Mouse (Mus musculus) kidney, postnatal 4 days (tissue): Measurements from ENCODE around the gene Akain1.

Source experiments
- DNase-seq, 2 experiments: peaks; one replicate each; pipeline ENCODE4 v3.0.0; 2021; ENCODE audit warnings: mixed read lengths in 2 of 2

Akain1 gene

GRCm38 (mm10) chr17:69438990-69439491 lies at the start of gene Akain1:
TSS of gene Akain1 (plus strand) at chr17:69439326.
- peak; percentile 87 to 89 for DNase-seq

DNA sequence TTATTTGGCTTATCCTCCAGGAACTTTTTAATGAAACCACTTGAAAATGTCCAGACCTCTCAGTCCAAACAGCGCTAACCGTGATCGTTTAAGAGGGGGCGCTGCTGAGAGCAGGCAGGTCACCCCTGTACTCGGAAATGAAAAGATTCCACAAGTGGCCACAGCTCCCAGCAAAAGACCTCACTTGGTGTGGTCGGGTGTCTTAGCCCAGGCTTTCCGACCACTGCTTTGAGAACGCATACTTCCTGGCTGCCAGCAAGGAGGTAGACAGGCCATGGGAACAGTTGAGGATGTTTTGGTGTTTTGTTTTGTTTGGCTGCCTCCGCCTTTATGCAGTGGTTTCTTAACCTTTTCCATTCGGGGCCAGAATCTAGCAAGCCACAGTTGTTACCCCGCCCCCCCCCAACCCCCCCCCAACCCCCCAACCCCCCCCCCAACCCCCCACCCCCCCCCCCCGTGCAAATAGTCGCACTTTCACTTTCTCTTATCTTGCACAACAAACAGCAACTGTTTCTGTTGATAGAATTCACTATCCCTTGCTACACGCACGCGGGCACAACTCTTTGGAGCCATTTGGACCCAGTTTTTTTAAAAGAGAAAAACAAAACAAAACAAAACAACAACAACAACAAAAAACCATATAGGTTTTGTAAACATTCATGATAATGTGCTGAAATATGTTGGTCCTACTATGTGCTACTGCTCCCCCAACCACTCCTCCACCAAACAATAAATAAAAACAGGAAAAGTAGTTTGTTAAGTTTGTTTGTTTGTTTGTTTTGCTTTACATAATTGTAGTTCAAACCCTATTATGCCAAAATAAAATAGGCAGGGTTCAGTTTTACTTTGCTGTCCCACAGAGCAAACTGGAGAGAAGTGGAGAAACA lies 42.7 kb upstream of the Akain1 start:
- peak; percentile 48 to 61 for DNase-seq

- DNase-seq = no peak
Observed at GRCm38 (mm10) chr17:69397163-69397562, 42.0 kb upstream of the Akain1 start.

- no peak for DNase-seq
Observed at GRCm38 (mm10) chr17:69398092-69398491, 41.0 kb upstream of the Akain1 start.

GRCm38 (mm10) chr17:69401146-69401545 lies 38.0 kb upstream of the Akain1 start:
- DNase-seq = no peak

DNA sequence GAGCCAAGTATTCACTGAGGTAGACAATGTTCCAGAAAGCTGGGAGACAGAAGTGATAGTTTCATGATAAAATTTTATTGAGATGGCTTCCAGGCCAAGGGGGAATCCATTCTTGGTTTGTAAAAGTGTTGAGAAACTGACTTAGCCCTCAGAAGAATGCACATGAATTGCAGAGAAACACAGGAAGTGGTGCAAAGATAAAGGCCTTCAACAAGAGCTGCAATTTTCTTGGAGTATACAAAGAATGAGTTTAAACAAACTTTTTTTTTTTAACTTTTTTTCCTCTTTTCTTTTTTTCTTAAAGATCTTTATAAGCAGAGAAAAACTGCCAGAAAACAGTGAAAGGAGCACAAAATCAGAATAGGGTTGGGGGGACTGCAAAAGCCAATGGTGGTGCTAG lies 23.0 kb upstream of the Akain1 start:
- DNase-seq = no peak

DNA sequence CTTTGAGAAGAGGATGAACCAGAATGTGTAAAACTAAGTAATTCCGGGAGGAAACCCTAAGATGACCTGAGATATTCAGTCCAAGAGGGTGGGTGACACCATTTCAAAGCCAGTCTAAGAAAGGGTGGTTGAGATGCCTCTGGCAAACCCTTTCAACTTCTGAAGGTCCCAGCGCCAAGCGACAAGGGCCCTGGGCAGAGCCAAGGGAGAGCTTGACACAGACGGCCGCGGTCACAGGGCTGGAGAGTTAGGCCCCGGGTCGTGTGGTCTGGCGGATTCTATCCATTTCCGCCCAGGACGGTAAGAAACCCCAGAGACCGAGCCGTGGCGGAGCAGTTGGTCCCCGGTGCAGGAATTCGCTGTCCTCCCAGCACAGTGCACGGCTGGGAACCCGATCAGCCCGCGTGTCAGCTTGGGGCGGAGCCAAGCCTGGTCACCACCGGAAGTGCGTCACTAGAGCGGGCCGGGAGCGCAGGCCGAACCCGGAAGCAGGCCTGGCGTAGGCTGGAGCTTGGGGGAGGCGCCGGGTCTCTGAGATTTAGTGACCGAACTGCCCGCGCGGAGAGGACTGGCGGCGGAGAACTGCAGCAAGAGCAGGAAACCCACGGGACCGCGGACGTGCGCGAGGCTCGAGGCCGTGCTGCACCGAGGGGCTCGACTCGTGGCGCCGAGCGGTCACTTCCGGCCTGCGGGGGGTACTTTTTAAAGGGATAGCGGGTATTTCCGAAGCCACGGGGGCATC lies 22.0 kb upstream of the Akain1 start:
- DNase-seq = peak; percentile 96 to 97

- no peak for DNase-seq
Observed at GRCm38 (mm10) chr17:69417724-69418373, 21.3 kb upstream of the Akain1 start.

DNA sequence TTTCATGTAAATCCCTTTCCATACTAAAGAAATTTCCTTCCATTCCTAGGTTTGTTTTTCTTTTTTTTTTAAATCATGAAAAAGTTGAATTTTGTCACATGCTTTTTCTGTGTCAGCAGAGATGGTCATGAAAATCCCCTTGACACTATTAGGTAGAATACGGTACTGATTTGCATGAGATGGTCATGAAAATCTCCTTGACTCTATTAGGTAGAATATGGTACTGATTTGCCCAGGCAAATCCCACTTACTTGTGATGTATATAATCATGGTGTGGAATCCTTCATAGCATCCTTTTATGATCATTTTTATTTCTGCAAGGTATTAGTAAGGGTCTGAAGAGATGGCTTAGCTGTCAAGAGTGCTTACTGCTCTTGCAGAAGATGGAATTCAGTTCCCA lies 17.5 kb upstream of the Akain1 start:
- no peak for DNase-seq

DNA sequence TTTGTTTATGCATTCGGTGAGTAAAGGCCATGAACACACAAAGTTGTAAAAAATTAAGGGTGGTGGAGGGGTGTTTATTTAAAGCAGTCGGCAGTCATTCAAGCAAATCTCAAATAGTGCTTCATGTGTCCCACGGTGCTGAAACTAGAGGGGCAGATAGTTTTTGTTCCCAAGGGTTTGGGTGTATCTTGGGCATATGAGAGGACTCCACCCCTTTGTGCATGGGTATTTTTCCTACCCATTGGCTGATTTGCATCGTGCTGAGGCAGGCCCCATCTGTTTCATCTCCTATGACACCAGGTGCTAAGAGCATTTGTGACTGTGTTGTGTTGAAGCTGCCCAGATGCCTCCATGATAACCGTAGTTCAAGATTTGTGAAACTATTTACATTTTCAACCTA lies 1.3 kb upstream of the Akain1 start:
- DNase-seq = no peak

- DNase-seq = no peak
Observed at GRCm38 (mm10) chr17:69438486-69438885, 640 bp upstream of the Akain1 start.

- peak; percentile 21 to 36 for DNase-seq
Observed at GRCm38 (mm10) chr17:69439571-69440480, 700 bp downstream of the Akain1 start.

DNA sequence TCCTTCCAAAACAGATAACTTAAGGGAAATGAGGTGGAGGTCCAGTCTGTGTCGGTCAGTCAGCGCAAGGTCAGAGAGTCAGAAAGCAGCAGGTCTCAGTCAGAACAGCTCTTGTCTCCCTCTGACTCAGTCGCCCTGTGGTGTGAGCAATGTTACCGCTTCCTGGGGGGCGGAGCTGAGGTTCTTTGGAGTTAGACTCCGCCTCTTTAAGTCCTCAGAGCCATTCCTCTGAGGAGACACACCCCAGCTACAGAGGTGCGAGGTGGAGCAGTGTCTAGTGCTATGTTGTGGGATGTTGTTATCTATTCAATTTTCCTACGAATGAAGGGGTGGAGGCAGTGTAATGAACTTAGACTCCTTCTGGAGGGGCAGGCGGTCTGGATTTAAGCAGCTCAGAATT lies 1.9 kb downstream of the Akain1 start:
- no peak for DNase-seq

GRCm38 (mm10) chr17:69448679-69449078 lies 9.6 kb downstream of the Akain1 start:
- DNase-seq = no peak

GRCm38 (mm10) chr17:69461680-69462079 lies 22.6 kb downstream of the Akain1 start:
- no peak for DNase-seq

DNA sequence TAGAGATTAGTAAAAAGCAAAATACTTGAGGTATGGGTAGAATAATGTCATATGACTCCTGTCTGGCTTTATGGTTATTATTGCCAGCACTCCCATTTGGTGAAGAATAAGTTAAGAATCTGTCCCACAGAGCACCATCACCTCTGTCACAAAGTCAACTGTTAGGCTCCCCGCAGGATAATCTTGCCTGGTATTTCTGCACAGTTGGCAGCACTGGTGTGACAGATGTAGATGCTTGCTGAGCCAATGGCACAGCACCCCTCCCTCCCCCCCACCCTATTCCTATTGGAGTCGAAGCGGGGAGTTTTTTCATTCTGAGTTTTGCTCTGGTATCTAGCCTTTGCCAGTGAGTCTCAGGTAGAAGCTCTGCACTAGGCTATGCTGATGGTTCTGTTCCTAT lies 23.9 kb downstream of the Akain1 start:
- DNase-seq = no peak

GRCm38 (mm10) chr17:69471171-69471570 lies 32.0 kb downstream of the Akain1 start:
- no peak for DNase-seq

GRCm38 (mm10) chr17:69472401-69472800 lies 33.3 kb downstream of the Akain1 start:
- DNase-seq = no peak

DNA sequence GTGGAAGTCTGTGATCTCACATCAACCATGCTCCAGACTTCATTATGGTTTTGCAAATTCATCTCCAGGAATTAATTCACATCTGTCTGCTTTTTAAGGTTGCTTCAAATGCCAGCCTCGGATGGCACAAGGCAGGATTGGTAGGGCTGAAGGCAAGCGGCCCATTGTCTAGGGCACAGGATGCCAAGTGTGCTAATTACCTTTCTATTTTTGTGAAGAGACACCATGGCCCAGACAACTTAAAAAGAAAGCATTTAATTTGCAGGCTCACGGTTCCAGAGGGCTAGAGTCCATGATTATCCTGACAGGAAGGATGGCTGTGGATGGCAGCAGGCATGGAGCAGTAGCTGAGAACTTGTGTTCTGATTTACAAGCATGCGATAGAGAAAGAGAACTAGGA lies 35.0 kb downstream of the Akain1 start:
- DNase-seq = no peak

DNA sequence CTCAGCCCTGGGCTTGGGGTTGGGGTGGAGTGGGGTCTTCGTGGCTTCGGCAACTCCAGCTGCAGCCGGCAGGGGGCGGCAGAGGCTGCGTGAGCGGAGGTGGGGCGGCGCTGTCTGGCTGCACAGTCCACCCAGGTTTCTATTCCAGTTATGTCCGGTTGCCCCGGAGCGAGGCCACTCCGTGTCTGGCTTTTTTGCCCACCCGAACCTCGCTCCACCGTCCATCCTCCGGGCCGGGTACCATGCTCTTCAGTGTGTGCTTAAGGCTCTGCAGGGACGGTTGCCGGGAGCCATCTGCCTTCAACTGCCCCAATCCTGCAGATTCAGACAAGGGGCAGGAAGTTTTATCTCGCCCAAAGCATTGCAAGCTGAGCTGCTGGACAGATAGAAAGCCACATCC lies 36.3 kb downstream of the Akain1 start:
- peak; percentile 82 to 85 for DNase-seq

- no peak for DNase-seq
Observed at GRCm38 (mm10) chr17:69477526-69477925, 38.4 kb downstream of the Akain1 start.

- DNase-seq = no peak
Observed at GRCm38 (mm10) chr17:69479261-69479660, 40.1 kb downstream of the Akain1 start.
